Mouse (Mus musculus) cerebellum, adult 2 months (tissue): Measurements from ENCODE around the gene Rpl13a.

ENCODE experiments used
- CTCF ChIP-seq: fragments of 200-500 bp; IDR thresholded peaks from 2 replicates; pipeline ENCODE4 v1.5.1; 2011; ENCODE audit warnings: low read depth, mild to moderate bottlenecking, control low read depth, low read length, moderate library complexity, borderline replicate concordance; ENCODE audit not compliant: insufficient read depth
- POLR2A ChIP-seq: fragments of 200-500 bp; IDR thresholded peaks from 2 replicates; pipeline ENCODE4 v1.6.1; 2011; ENCODE audit warnings: low read length, control low read depth, borderline replicate concordance; ENCODE audit not compliant: insufficient read depth

DNA sequence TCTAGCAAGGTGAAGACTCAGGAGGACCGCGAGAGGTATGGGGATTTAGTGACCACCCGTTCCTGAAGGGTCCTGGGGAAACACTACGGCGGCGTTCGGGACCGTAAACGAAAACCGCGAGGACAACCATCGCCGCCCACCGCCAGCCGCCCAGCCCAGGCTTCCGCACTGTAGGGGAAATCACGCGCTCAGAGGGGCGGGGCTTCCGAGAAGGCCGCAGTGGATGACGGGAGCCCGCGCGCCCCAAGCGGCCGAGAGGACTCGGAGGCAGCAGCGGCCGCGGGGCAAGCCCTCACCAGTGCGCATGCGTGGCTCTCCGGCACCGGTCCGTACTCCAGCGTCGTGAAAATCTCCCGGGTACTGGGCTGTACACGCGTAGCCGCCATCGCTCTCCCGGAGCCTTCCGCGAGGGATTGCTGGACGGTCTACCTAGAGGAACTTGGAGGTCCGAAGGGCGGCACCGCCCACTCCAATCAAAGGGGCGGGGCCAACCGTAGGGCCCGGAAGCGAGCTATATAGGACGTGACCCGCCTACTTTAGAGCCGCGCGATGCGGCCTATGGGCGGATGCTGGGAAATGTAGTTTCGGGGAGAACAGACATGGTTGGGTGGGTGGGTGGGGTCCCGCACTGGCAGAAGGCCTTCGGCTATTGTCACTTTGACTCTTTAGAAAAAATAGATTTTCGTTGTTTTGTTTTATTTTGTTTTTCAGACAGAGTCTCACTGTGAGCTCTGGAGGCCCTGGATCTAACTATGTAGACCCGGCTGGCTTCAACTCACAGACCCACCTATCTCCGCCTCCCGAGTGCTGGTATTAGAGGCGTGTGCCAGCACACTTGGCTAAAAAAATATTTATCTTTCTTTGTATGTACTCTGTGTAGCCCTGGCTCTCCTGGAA lies 25.8 kb upstream of the Rpl13a start, which contains the start of the genes Pih1d1 and Aldh16a1:
- TF ChIP-seq POLR2A (peak; percentile 95), CTCF (peak; percentile 35; the same call in 1 of the 2 replicates)
